Mouse (Mus musculus) midbrain, postnatal 0 days (tissue): ENCODE results near the gene Ccdc152. TPM values are rescaled to one million over a fixed set of nuclear protein-coding genes. Genes with fewer than 3 reads are reported as not detected.

Experiments used
- ATAC-seq: fragments of 200-750 bp; cut with Nextera tagmentation; 2 replicates; pipeline ENCODE4 v1.8.0; 2017; ENCODE audit warnings: moderate number of reproducible peaks, mild to moderate bottlenecking, moderate TSS enrichment, moderate library complexity; ENCODE audit not compliant: low FRiP score
- DNase-seq: peaks from one replicate; pipeline ENCODE4 v3.0.0-alpha.2; 2015; ENCODE audit warnings: low spot score
- H3K27ac ChIP-seq: fragments of 300-500 bp; sonication (generic); 2 replicates; pipeline ENCODE4 v1.5.1; 2014; ENCODE audit warnings: low read depth, mild to moderate bottlenecking, low read length, mixed read lengths
- H3K27me3 ChIP-seq: fragments of 300-500 bp; sonication (generic); 2 replicates; pipeline ENCODE4 v1.6.1; 2014; ENCODE audit warnings: low read length, control low read depth, mixed read lengths; ENCODE audit not compliant: insufficient read depth
- H3K36me3 ChIP-seq: fragments of 300-500 bp; sonication (generic); 2 replicates; pipeline ENCODE4 v1.6.1; 2014; ENCODE audit warnings: low read length, control low read depth, mixed read lengths; ENCODE audit not compliant: insufficient read depth
- H3K4me1 ChIP-seq: fragments of 300-500 bp; sonication (generic); 2 replicates; pipeline ENCODE4 v1.6.1; 2014; ENCODE audit warnings: mild to moderate bottlenecking, control low read depth, antibody characterized with exemption, low read length, mixed read lengths; ENCODE audit not compliant: insufficient read depth
- H3K4me2 ChIP-seq: fragments of 300-500 bp; sonication (generic); 2 replicates; pipeline ENCODE4 v1.6.1; 2014; ENCODE audit warnings: low read depth, mild to moderate bottlenecking, low read length, mixed read lengths; ENCODE audit not compliant: poor library complexity, severe bottlenecking
- H3K4me3 ChIP-seq: fragments of 300-500 bp; sonication (generic); 2 replicates; pipeline ENCODE4 v1.5.1; 2014; ENCODE audit warnings: low read depth, mild to moderate bottlenecking, low read length, moderate library complexity
- H3K9ac ChIP-seq: fragments of 300-500 bp; sonication (generic); replicated peaks from 2 replicates; pipeline ENCODE4 v1.6.1; 2014; ENCODE audit warnings: mild to moderate bottlenecking, low read length, moderate library complexity, mixed read lengths; ENCODE audit not compliant: poor library complexity, severe bottlenecking
- H3K9me3 ChIP-seq: fragments of 300-500 bp; sonication (generic); 2 replicates; pipeline ENCODE4 v1.6.1; 2016; ENCODE audit warnings: low read length, control low read depth
- CTCF ChIP-seq: IDR thresholded peaks from 2 replicates; pipeline ENCODE4 v1.5.1; 2016; ENCODE audit warnings: antibody characterized with exemption, mild to moderate bottlenecking
- WGBS: fragments of 180-500 bp; shearing (Covaris S2); extraction: QIAGEN DNeasy Blood & Tissue Kit; methylation state at CpG from one replicate; pipeline ENCODE4 v1.1.7; 2014; 5-methylcytosine and 5-hydroxymethylcytosine counted together
- polyA plus RNA-seq: library from polyadenylated mRNA; unstranded; fragments of >200 nt; fragmentation: Nextera tagmentation; extraction: Ambion mirVana; gene quantifications from 2 replicates; pipeline ENCODE4 v1.2.1, GENCODE M21; 2015
- total RNA-seq: library from RNA; depleted of rRNA; stranded (reverse); fragments of >200 nt; gene quantifications from 2 replicates; pipeline ENCODE4 v1.2.3, GENCODE M21; 2014

Ccdc152 gene
- total and polyA plus RNA-seq, 2 experiments from 2014 or later = 0.42 TPM; not detected in 1

- 96% methylated on average over 4 of the region's 4 CpGs for WGBS
- no peaks in the 10 kb centered on the region for H3K27me3 ChIP-seq
- H3K36me3 ChIP-seq = no peaks in the 10 kb centered on the region
- H3K9me3 ChIP-seq = no peaks in the 10 kb centered on the region
- ATAC-seq (no peak), DNase-seq (no peak)
- no peak overlapping the region for H3K4me2 ChIP-seq
- no peaks in the 10 kb centered on the region for H3K4me1 ChIP-seq
- TF ChIP-seq CTCF = no peak
- H3K9ac ChIP-seq = no peak overlapping the region
- no peak overlapping the region for H3K27ac ChIP-seq
- no peak overlapping the region for H3K4me3 ChIP-seq
These were observed 39.0 kb downstream of the Ccdc152 start for GRCm38 (mm10) chr15:3264293-3264692.

DNA sequence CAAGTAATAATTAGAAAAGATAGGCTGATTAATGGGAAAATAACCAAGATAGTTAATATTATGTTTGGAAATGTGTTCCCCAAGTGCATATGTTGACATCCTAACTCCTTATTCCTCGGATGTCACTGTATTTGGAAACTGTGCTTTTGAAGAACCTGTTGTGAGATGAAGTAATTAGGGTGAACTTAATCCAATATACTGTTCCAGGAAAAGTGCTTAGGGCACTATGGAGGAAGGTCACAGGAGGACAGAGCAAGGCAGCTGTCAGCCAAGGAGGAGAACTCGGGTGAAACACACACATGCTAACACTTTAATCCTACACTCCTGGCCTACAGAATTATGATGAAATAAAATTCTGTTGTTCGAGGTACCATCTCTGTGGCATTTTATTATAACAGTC lies 40.4 kb downstream of the Ccdc152 start:
- 74% methylated on average over 3 of the region's 3 CpGs for WGBS
- no peaks in the 10 kb centered on the region for H3K36me3 ChIP-seq
- no peak for TF ChIP-seq CTCF
- DNase-seq (no peak), ATAC-seq (no peak)
- no peaks in the 10 kb centered on the region for H3K27me3 ChIP-seq
- H3K9ac ChIP-seq = no peak overlapping the region
- H3K27ac ChIP-seq = no peak overlapping the region
- H3K4me2 ChIP-seq = no peak overlapping the region
- H3K4me3 ChIP-seq = no peak overlapping the region
- H3K4me1 ChIP-seq = no peaks in the 10 kb centered on the region
- no peaks in the 10 kb centered on the region for H3K9me3 ChIP-seq

DNA sequence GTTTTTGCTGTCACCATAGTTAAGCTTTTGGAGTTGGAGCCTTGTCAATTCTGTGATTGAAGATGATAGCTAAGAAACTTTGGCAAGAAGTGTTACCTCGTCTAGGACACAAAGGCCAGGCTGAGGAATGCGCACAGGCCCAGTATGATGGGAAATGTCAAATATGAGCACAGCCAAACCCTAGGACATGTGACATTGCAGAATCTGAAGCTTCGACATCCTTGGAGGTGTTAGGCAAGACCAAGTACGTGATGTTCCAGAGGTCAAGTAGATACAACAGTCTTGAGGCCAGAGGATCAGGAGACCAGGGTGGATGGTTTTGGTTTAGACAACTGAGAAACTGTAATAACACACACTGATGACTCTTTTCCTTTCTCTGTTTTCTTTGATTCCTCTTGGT lies 43.0 kb downstream of the Ccdc152 start:
- no peak for DNase-seq
- Histone ChIP-seq H3K9ac (no peak overlapping the region), H3K4me2 (no peak overlapping the region), H3K36me3 (no peaks in the 10 kb centered on the region), H3K27me3 (no peaks in the 10 kb centered on the region), H3K4me1 (no peaks in the 10 kb centered on the region), H3K9me3 (no peaks in the 10 kb centered on the region), H3K4me3 (no peak overlapping the region), H3K27ac (no peak overlapping the region)
- WGBS = 87% methylated on average over 4 of the region's 4 CpGs
- TF ChIP-seq CTCF = no peak
- no peak for ATAC-seq

DNA sequence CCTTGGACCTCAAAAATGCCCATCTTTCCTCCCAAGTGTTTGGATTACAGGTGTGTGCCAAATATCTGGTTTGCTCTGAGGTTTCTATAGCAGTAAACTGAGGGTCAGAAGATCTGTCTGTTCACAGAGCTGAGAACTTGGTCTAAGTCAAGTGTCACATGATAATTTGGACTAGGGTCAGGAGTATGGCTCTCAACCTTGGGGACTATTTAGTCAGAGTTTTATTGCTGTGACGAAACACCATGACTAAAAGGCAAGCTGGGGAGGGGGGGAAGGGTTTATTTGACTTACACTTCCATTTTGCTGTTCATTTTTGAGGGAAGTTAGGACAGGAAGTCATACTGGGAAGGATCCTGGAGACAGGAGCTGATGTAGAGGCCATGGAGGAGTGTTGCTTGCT lies 44.3 kb downstream of the Ccdc152 start:
- H3K4me2 ChIP-seq = no peak overlapping the region
- no peak for TF ChIP-seq CTCF
- no peaks in the 10 kb centered on the region for H3K36me3 ChIP-seq
- WGBS = 93% methylated on average over 1 of the region's 1 CpGs
- no peak overlapping the region for H3K4me3 ChIP-seq
- DNase-seq = no peak
- no peak overlapping the region for H3K9ac ChIP-seq
- no peaks in the 10 kb centered on the region for H3K4me1 ChIP-seq
- H3K9me3 ChIP-seq = no peaks in the 10 kb centered on the region
- H3K27me3 ChIP-seq = no peaks in the 10 kb centered on the region
- H3K27ac ChIP-seq = no peak overlapping the region
- no peak for ATAC-seq

DNA sequence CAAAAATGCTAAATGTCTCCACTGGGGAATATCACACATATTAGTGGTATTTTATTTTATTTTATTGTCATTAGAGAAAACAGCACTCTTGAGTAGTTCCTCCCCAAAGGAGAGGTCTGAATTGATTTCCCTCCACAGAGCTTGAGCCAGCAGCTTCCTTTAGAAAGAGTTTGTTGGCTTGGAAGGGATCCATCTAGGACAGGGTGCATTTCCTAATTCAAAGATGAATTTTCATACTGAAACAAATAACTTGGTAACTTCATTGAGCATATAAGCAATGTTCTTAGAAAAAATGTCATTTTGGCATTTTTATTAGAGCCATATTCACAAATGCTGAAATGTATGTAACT lies 51.6 kb downstream of the Ccdc152 start:
- no peak overlapping the region for H3K4me2 ChIP-seq
- no peak for ATAC-seq
- H3K4me1 ChIP-seq = no peaks in the 10 kb centered on the region
- no peaks in the 10 kb centered on the region for H3K9me3 ChIP-seq
- DNase-seq = no peak
- H3K36me3 ChIP-seq = no peaks in the 10 kb centered on the region
- no peak overlapping the region for H3K9ac ChIP-seq
- TF ChIP-seq CTCF = no peak
- no peak overlapping the region for H3K4me3 ChIP-seq
- no peaks in the 10 kb centered on the region for H3K27me3 ChIP-seq
- no peak overlapping the region for H3K27ac ChIP-seq

- no peaks in the 10 kb centered on the region for H3K27me3 ChIP-seq
- no peak overlapping the region for H3K27ac ChIP-seq
- H3K36me3 ChIP-seq = no peaks in the 10 kb centered on the region
- no peaks in the 10 kb centered on the region for H3K9me3 ChIP-seq
- no peaks in the 10 kb centered on the region for H3K4me1 ChIP-seq
- WGBS = 92% methylated on average over 3 of the region's 3 CpGs
- TF ChIP-seq CTCF = no peak
- no peak overlapping the region for H3K9ac ChIP-seq
- H3K4me2 ChIP-seq = no peak overlapping the region
- H3K4me3 ChIP-seq = no peak overlapping the region
- ATAC-seq (no peak), DNase-seq (no peak)
These were observed 52.2 kb downstream of the Ccdc152 start for GRCm38 (mm10) chr15:3251031-3251717.
